Mouse (Mus musculus): ENCODE data around the gene Scn2b.

Scn2b gene

GRCm38 (mm10) chr9:45119954-45120530 lies 2.5 kb downstream of the Scn2b start:
- no peak for DNase-seq (ENCODE audit: low spot score in 2 of 2)

GRCm38 (mm10) chr9:45120567-45120966 lies 3.0 kb downstream of the Scn2b start:
- no peak for DNase-seq (ENCODE audit: low spot score in 2 of 2)

GRCm38 (mm10) chr9:45121001-45121400 lies 3.4 kb downstream of the Scn2b start:
- DNase-seq (ENCODE audit: low spot score in 2 of 2): peak in 1 of 2 experiments; percentile 29

GRCm38 (mm10) chr9:45121769-45122168 lies 4.2 kb downstream of the Scn2b start:
- peak; percentile 81 to 84 for DNase-seq (ENCODE audit: low spot score in 2 of 2)

- DNase-seq (ENCODE audit: low spot score in 2 of 2): peak; percentile 87 to 89
Observed at GRCm38 (mm10) chr9:45122209-45122761, 4.7 kb downstream of the Scn2b start.

GRCm38 (mm10) chr9:45125211-45125610 lies 7.6 kb downstream of the Scn2b start:
- DNase-seq (ENCODE audit: low spot score in 2 of 2): no peak

- DNase-seq (ENCODE audit: low spot score in 2 of 2): no peak
Observed at GRCm38 (mm10) chr9:45126941-45127340, 9.4 kb downstream of the Scn2b start.

GRCm38 (mm10) chr9:45130119-45130518 lies 12.5 kb downstream of the Scn2b start:
- no peak for DNase-seq (ENCODE audit: low spot score in 2 of 2)

- DNase-seq (ENCODE audit: low spot score in 2 of 2): no peak
Observed at GRCm38 (mm10) chr9:45133484-45134310, 16.1 kb downstream of the Scn2b start.

GRCm38 (mm10) chr9:45136442-45137169 lies 19.0 kb downstream of the Scn2b start:
- DNase-seq (ENCODE audit: low spot score in 2 of 2): no peak

GRCm38 (mm10) chr9:45138191-45139032 lies 20.8 kb downstream of the Scn2b start, which contains the start of gene Scn4b:
Gene Scn4b (plus strand): TSS chr9:45138395.
- peak in 1 of 2 experiments; percentile 40 for DNase-seq (ENCODE audit: low spot score in 2 of 2)

- DNase-seq (ENCODE audit: low spot score in 2 of 2): no peak
Observed at GRCm38 (mm10) chr9:45139082-45139481, 21.5 kb downstream of the Scn2b start.

- DNase-seq (ENCODE audit: low spot score in 2 of 2): no peak
Observed at GRCm38 (mm10) chr9:45140945-45141344, 23.4 kb downstream of the Scn2b start.

GRCm38 (mm10) chr9:45142686-45143085 lies 25.1 kb downstream of the Scn2b start:
- DNase-seq (ENCODE audit: low spot score in 2 of 2): no peak

GRCm38 (mm10) chr9:45145533-45146266 lies 28.1 kb downstream of the Scn2b start:
- peak in 1 of 2 experiments; percentile 56 for DNase-seq (ENCODE audit: low spot score in 2 of 2)

GRCm38 (mm10) chr9:45146267-45146597 lies 28.6 kb downstream of the Scn2b start:
- peak; percentile 85 to 92 for DNase-seq (ENCODE audit: low spot score in 2 of 2)

GRCm38 (mm10) chr9:45150933-45151332 lies 33.4 kb downstream of the Scn2b start:
- no peak for DNase-seq (ENCODE audit: low spot score in 2 of 2)

GRCm38 (mm10) chr9:45153361-45153760 lies 35.8 kb downstream of the Scn2b start:
- no peak for DNase-seq (ENCODE audit: low spot score in 2 of 2)

GRCm38 (mm10) chr9:45167903-45168302 lies 50.3 kb downstream of the Scn2b start:
- DNase-seq (ENCODE audit: low spot score in 2 of 2): no peak

GRCm38 (mm10) chr9:45170150-45170549 lies 52.6 kb downstream of the Scn2b start:
- DNase-seq (ENCODE audit: low spot score in 2 of 2): peak; percentile 60 to 68

Data from right cerebral cortex, adult 2 months (tissue).